Mouse (Mus musculus): ENCODE measurements around the gene Gmppb. TPM values are rescaled to one million over a fixed set of nuclear protein-coding genes. Genes with fewer than 3 reads are reported as not detected.

The Gmppb gene
- total and polyA plus RNA-seq, 3 experiments: 17.9 to 20.9 (median 19.2) TPM

- peaks cover 22 to 42% of the 10 kb centered on the region in 2 experiments for H3K36me3 ChIP-seq (replicated peaks in 1 of 2; ENCODE audit: control insufficient read depth in 1 of 2, insufficient read depth in 1 of 2, low read length in 1 of 2)
- H3K4me2 ChIP-seq (ENCODE audit: insufficient read depth, low read depth, poor library complexity, severe bottlenecking): no peak overlapping the region
- no peak for DNase-seq (ENCODE audit: extremely low read depth)
- no peak overlapping the region for H3K9ac ChIP-seq (ENCODE audit: insufficient read depth, low read depth)
- no peak overlapping the region for H3K4me3 ChIP-seq (replicated peaks in 1 of 3; ENCODE audit: low read depth in 2 of 3, low read length in 2 of 3, poor library complexity in 1 of 3)
- peaks cover 12% of the 10 kb centered on the region for H3K79me2 ChIP-seq (replicated peaks; ENCODE audit: control insufficient read depth, extremely low read depth, insufficient read depth, poor library complexity, severe bottlenecking)
- H3K9me3 ChIP-seq (replicated peaks; ENCODE audit: low read length): no peaks in the 10 kb centered on the region
- in situ Hi-C loops (cut with MboI; ENCODE audit: low pct_ligation_motif_present, low pct_unique_long_range_greater_than_20kb, low sequenced_read_pairs): no loop called here
- no peaks in the 10 kb centered on the region for H3K27me3 ChIP-seq (replicated peaks)
- peaks cover 0 to 15% of the 10 kb centered on the region in 2 experiments; a peak in 2 of 4 replicates for H3K4me1 ChIP-seq (ENCODE audit: control insufficient read depth in 1 of 2, insufficient read depth in 2 of 2)
- TF ChIP-seq EP300 (IDR thresholded peaks at IDR 0.05; ENCODE audit: low read length) (no peak), USF1 (IDR thresholded peaks at IDR 0.05; ENCODE audit: low read depth, low read length) (no peak), POLR2A (IDR thresholded peaks at IDR 0.05; ENCODE audit: low read depth, low read length) (no peak), HCFC1 (IDR thresholded peaks at IDR 0.05; ENCODE audit: low read depth, low read length) (no peak), RCOR1 (conservative IDR thresholded peaks at IDR 0.05; ENCODE audit: low read depth, low read length) (no peak), MAZ (IDR thresholded peaks at IDR 0.05; ENCODE audit: low read depth, low read length) (no peak), ZKSCAN1 (IDR thresholded peaks at IDR 0.05; ENCODE audit: borderline replicate concordance, low read depth, low read length) (no peak), MAFK (IDR thresholded peaks at IDR 0.05; ENCODE audit: insufficient replicate concordance, low read length) (no peak), RAD21 (IDR thresholded peaks at IDR 0.05; ENCODE audit: low read depth, low read length) (no peak), MXI1 (IDR thresholded peaks at IDR 0.05; ENCODE audit: low read depth, low read length) (no peak), ZMIZ1 (IDR thresholded peaks at IDR 0.05; ENCODE audit: low read depth, low read length) (no peak)
- H3K27ac ChIP-seq (ENCODE audit: insufficient read depth, low read depth): no peak overlapping the region
- dilution Hi-C loops (cut with MboI; ENCODE audit: extremely low pct_ligation_motif_present, extremely low pct_unique_long_range_greater_than_20kb, low sequenced_read_pairs): no loop called here
Observed at GRCm38 (mm10) chr9:108020741-108021140, 28.3 kb upstream of the Gmppb start.

GRCm38 (mm10) chr9:108023216-108023615, 25.8 kb upstream of the Gmppb start:
- H3K4me3 ChIP-seq (replicated peaks in 1 of 3; ENCODE audit: low read depth in 2 of 3, low read length in 2 of 3, poor library complexity in 1 of 3): no peak overlapping the region
- no peak for DNase-seq (ENCODE audit: extremely low read depth)
- H3K4me2 ChIP-seq (ENCODE audit: insufficient read depth, low read depth, poor library complexity, severe bottlenecking): no peak overlapping the region
- peaks cover 3% of the 10 kb centered on the region for H3K9me3 ChIP-seq (replicated peaks; ENCODE audit: low read length)
- dilution Hi-C loops (cut with MboI; ENCODE audit: extremely low pct_ligation_motif_present, extremely low pct_unique_long_range_greater_than_20kb, low sequenced_read_pairs): no loop called here
- no peak overlapping the region for H3K27ac ChIP-seq (ENCODE audit: insufficient read depth, low read depth)
- H3K36me3 ChIP-seq (replicated peaks in 1 of 2; ENCODE audit: control insufficient read depth in 1 of 2, insufficient read depth in 1 of 2, low read length in 1 of 2): peaks cover 30 to 46% of the 10 kb centered on the region in 2 experiments
- peaks cover 12% of the 10 kb centered on the region for H3K79me2 ChIP-seq (replicated peaks; ENCODE audit: control insufficient read depth, extremely low read depth, insufficient read depth, poor library complexity, severe bottlenecking)
- H3K4me1 ChIP-seq (ENCODE audit: control insufficient read depth in 1 of 2, insufficient read depth in 2 of 2): peaks cover 0 to 15% of the 10 kb centered on the region in 2 experiments; a peak in 2 of 4 replicates
- in situ Hi-C loops (cut with MboI; ENCODE audit: low pct_ligation_motif_present, low pct_unique_long_range_greater_than_20kb, low sequenced_read_pairs): no loop called here
- TF ChIP-seq SMC3 (IDR thresholded peaks at IDR 0.05; ENCODE audit: low read depth, low read length) (no peak), RCOR1 (conservative IDR thresholded peaks at IDR 0.05; ENCODE audit: low read depth, low read length) (no peak), JUN (IDR thresholded peaks at IDR 0.05; ENCODE audit: insufficient read depth, low read depth, low read length) (no peak), KAT2A (IDR thresholded peaks at IDR 0.05; ENCODE audit: insufficient replicate concordance, low read length) (no peak)
- no peaks in the 10 kb centered on the region for H3K27me3 ChIP-seq (replicated peaks)
- H3K9ac ChIP-seq (ENCODE audit: insufficient read depth, low read depth): no peak overlapping the region

- H3K9ac ChIP-seq (ENCODE audit: insufficient read depth, low read depth): no peak overlapping the region
- H3K9me3 ChIP-seq (replicated peaks; ENCODE audit: low read length): peaks cover 3% of the 10 kb centered on the region
- H3K4me2 ChIP-seq (ENCODE audit: insufficient read depth, low read depth, poor library complexity, severe bottlenecking): no peak overlapping the region
- no peak overlapping the region for H3K4me3 ChIP-seq (replicated peaks in 1 of 3; ENCODE audit: low read depth in 2 of 3, low read length in 2 of 3, poor library complexity in 1 of 3)
- H3K27ac ChIP-seq (ENCODE audit: insufficient read depth, low read depth): no peak overlapping the region
- H3K36me3 ChIP-seq (replicated peaks in 1 of 2; ENCODE audit: control insufficient read depth in 1 of 2, insufficient read depth in 1 of 2, low read length in 1 of 2): peaks cover 37 to 62% of the 10 kb centered on the region in 2 experiments
- no peaks in the 10 kb centered on the region for H3K27me3 ChIP-seq (replicated peaks)
- dilution Hi-C loops (cut with MboI; ENCODE audit: extremely low pct_ligation_motif_present, extremely low pct_unique_long_range_greater_than_20kb, low sequenced_read_pairs) (no loop called here), in situ Hi-C loops (cut with MboI; ENCODE audit: low pct_ligation_motif_present, low pct_unique_long_range_greater_than_20kb, low sequenced_read_pairs) (no loop called here)
- no peak for DNase-seq (ENCODE audit: extremely low read depth)
- H3K79me2 ChIP-seq (replicated peaks; ENCODE audit: control insufficient read depth, extremely low read depth, insufficient read depth, poor library complexity, severe bottlenecking): peaks cover 10% of the 10 kb centered on the region
- peaks cover 0 to 4% of the 10 kb centered on the region in 2 experiments; a peak in 1 of 4 replicates for H3K4me1 ChIP-seq (ENCODE audit: control insufficient read depth in 1 of 2, insufficient read depth in 2 of 2)
- TF ChIP-seq PAX5 (IDR thresholded peaks at IDR 0.05; ENCODE audit: low read length) (no peak), JUND (conservative IDR thresholded peaks at IDR 0.05; ENCODE audit: low read depth, low read length) (no peak), SMC3 (IDR thresholded peaks at IDR 0.05; ENCODE audit: low read depth, low read length) (peak; percentile 45), CHD1 (IDR thresholded peaks at IDR 0.05; ENCODE audit: low read depth, low read length) (no peak), MAZ (IDR thresholded peaks at IDR 0.05; ENCODE audit: low read depth, low read length) (no peak), MAFK (IDR thresholded peaks at IDR 0.05; ENCODE audit: insufficient replicate concordance, low read length) (no peak), KAT2A (IDR thresholded peaks at IDR 0.05; ENCODE audit: insufficient replicate concordance, low read length) (no peak), TCF12 (IDR thresholded peaks at IDR 0.05; ENCODE audit: low read depth, low read length) (no peak), ZKSCAN1 (IDR thresholded peaks at IDR 0.05; ENCODE audit: borderline replicate concordance, low read depth, low read length) (no peak), BHLHE40 (IDR thresholded peaks at IDR 0.05; ENCODE audit: low read depth, low read length) (no peak), UBTF (IDR thresholded peaks at IDR 0.05; ENCODE audit: low read depth, low read length) (no peak), RAD21 (IDR thresholded peaks at IDR 0.05; ENCODE audit: low read depth, low read length) (peak; percentile 56), CTCF (conservative IDR thresholded peaks at IDR 0.05 in 1 of 2, IDR thresholded peaks at IDR 0.05 in 1 of 2; ENCODE audit: low read depth in 2 of 2, low read length in 2 of 2) (peak in 1 of 2 experiments; percentile 62; a peak in 2 of 4 replicates), E2F4 (IDR thresholded peaks at IDR 0.05; ENCODE audit: insufficient replicate concordance, low read depth, low read length) (no peak), IRF4 (IDR thresholded peaks at IDR 0.05; ENCODE audit: low read depth, low read length) (no peak), MYC (IDR thresholded peaks at IDR 0.05; ENCODE audit: low read depth, low read length) (no peak), RCOR1 (conservative IDR thresholded peaks at IDR 0.05; ENCODE audit: low read depth, low read length) (no peak), NELFE (IDR thresholded peaks at IDR 0.05; ENCODE audit: low read depth, low read length) (no peak)
Observed at GRCm38 (mm10) chr9:108026584-108026983, 22.5 kb upstream of the Gmppb start.

All from CH12.LX (cell line).